Mouse (Mus musculus): ENCODE results near the gene Tbc1d21.

Tbc1d21 gene

GRCm38 (mm10) chr9:58370355-58370754, at the start of gene Tbc1d21:
Gene Tbc1d21 (minus strand): TSS chr9:58370455.
- no peak for DNase-seq (ENCODE audit: low spot score)

GRCm38 (mm10) chr9:58411556-58411955, 41.3 kb upstream of the Tbc1d21 start:
- DNase-seq (ENCODE audit: low spot score) = no peak

GRCm38 (mm10) chr9:58410057-58410735, 39.9 kb upstream of the Tbc1d21 start:
- no peak for DNase-seq (ENCODE audit: low spot score)

- peak; percentile 52 for DNase-seq (ENCODE audit: low spot score)
Observed at GRCm38 (mm10) chr9:58409247-58409646, 39.0 kb upstream of the Tbc1d21 start.

- no peak for DNase-seq (ENCODE audit: low spot score)
Observed at GRCm38 (mm10) chr9:58404412-58404811, 34.2 kb upstream of the Tbc1d21 start.

- no peak for DNase-seq (ENCODE audit: low spot score)
Observed at GRCm38 (mm10) chr9:58401371-58402082, 31.3 kb upstream of the Tbc1d21 start.

GRCm38 (mm10) chr9:58399609-58400008, 29.4 kb upstream of the Tbc1d21 start:
- peak; percentile 7 for DNase-seq (ENCODE audit: low spot score)

- DNase-seq (ENCODE audit: low spot score) = no peak
Observed at GRCm38 (mm10) chr9:58394605-58395004, 24.4 kb upstream of the Tbc1d21 start.

GRCm38 (mm10) chr9:58393875-58394274, 23.6 kb upstream of the Tbc1d21 start:
- DNase-seq (ENCODE audit: low spot score) = no peak

GRCm38 (mm10) chr9:58388381-58388780, 18.1 kb upstream of the Tbc1d21 start:
- no peak for DNase-seq (ENCODE audit: low spot score)

GRCm38 (mm10) chr9:58378878-58379277, 8.6 kb upstream of the Tbc1d21 start:
- DNase-seq (ENCODE audit: low spot score) = no peak

GRCm38 (mm10) chr9:58373912-58374431, 3.7 kb upstream of the Tbc1d21 start:
- DNase-seq (ENCODE audit: low spot score) = no peak

GRCm38 (mm10) chr9:58371914-58372313, 1.7 kb upstream of the Tbc1d21 start:
- no peak for DNase-seq (ENCODE audit: low spot score)

- peak; percentile 81 for DNase-seq (ENCODE audit: low spot score)
Observed at GRCm38 (mm10) chr9:58369644-58370043, 611 bp downstream of the Tbc1d21 start.

GRCm38 (mm10) chr9:58364325-58364724, 5.9 kb downstream of the Tbc1d21 start:
- no peak for DNase-seq (ENCODE audit: low spot score)

- DNase-seq (ENCODE audit: low spot score) = no peak
Observed at GRCm38 (mm10) chr9:58361956-58362355, 8.3 kb downstream of the Tbc1d21 start.

GRCm38 (mm10) chr9:58361373-58361772, 8.9 kb downstream of the Tbc1d21 start:
- no peak for DNase-seq (ENCODE audit: low spot score)

GRCm38 (mm10) chr9:58355262-58356050, 14.8 kb downstream of the Tbc1d21 start:
- no peak for DNase-seq (ENCODE audit: low spot score)

GRCm38 (mm10) chr9:58354701-58355100, 15.6 kb downstream of the Tbc1d21 start:
- peak; percentile 86 for DNase-seq (ENCODE audit: low spot score)

GRCm38 (mm10) chr9:58353224-58353623, 17.0 kb downstream of the Tbc1d21 start:
- DNase-seq (ENCODE audit: low spot score) = no peak

- DNase-seq (ENCODE audit: low spot score) = no peak
Observed at GRCm38 (mm10) chr9:58347795-58348194, 22.5 kb downstream of the Tbc1d21 start.

GRCm38 (mm10) chr9:58346498-58346897, 23.8 kb downstream of the Tbc1d21 start:
- no peak for DNase-seq (ENCODE audit: low spot score)

GRCm38 (mm10) chr9:58345963-58346362, 24.3 kb downstream of the Tbc1d21 start:
- DNase-seq (ENCODE audit: low spot score) = no peak
